Mouse (Mus musculus) testis, adult 2 months (tissue): ENCODE measurements at regions not wholly inside any gene's neighbourhood (a gene's known extent, or its start where the extent isn't known, plus 50 kb on each side); places are given as distances from the start of the nearest gene placed in this dataset.

Experiments used
- CTCF ChIP-seq: fragments of 200-500 bp; IDR thresholded peaks from 2 replicates; pipeline ENCODE4 v1.5.1; 2012; ENCODE audit warnings: low read depth, mild to moderate bottlenecking, inconsistent platforms, low read length, moderate library complexity; ENCODE audit not compliant: control insufficient read depth, insufficient read depth, insufficient replicate concordance
- POLR2A ChIP-seq: fragments of 200-500 bp; IDR thresholded peaks from 2 replicates; pipeline ENCODE4 v1.6.1; 2012; ENCODE audit warnings: low read depth, mild to moderate bottlenecking, inconsistent platforms, low read length, moderate library complexity; ENCODE audit not compliant: control insufficient read depth

DNA sequence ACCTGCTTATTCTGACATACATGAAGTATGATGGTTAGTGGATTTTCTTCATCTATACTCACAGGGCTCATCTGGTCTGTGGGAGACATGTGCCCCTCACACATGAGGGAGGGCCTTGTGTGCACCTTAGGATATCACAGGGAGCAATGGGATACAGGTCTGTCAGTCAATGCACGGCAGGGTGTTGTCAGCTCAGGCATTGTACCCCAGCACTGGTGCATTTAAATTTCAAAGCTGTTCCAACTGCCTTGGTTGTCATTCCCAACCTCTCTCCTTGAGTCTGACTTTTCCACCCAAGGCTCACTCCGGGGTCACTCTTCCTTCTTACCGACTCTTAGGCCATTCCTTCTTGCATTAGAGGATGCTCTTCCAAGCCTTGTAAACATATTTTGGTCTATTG lies 181.6 kb upstream of the Arglu1 start:
- no peak for TF ChIP-seq CTCF
- no peak for TF ChIP-seq POLR2A
